Mouse (Mus musculus) hindbrain, embryonic 11.5 days (tissue): ENCODE measurements around the gene Ahcyl2. TPM values are rescaled to one million over a fixed set of nuclear protein-coding genes. Genes with fewer than 3 reads are reported as not detected.
A peak's percentile ranks its signal among the peaks of the same experiment; 100 is the strongest.
"Not testable (repeated sequence)": the region's sequence is repeated elsewhere in the genome, so short reads cannot be mapped to it uniquely, and the experiment has no call there.

Experiments used
- ATAC-seq: fragments of 200-750 bp; cut with Nextera tagmentation; 2 replicates; pipeline ENCODE4 v1.8.0; 2017; ENCODE audit warnings: mild to moderate bottlenecking, moderate TSS enrichment, moderate library complexity; ENCODE audit not compliant: low FRiP score
- DNase-seq: peaks from one replicate; pipeline ENCODE4 v3.0.0-alpha.2; 2015; ENCODE audit warnings: low spot score
- H3K27ac ChIP-seq: fragments of 300-500 bp; sonication (generic); 2 replicates; pipeline ENCODE4 v1.5.1; 2014; ENCODE audit warnings: mild to moderate bottlenecking, low read depth, low read length
- H3K27me3 ChIP-seq: fragments of 300-500 bp; sonication (generic); 2 replicates; pipeline ENCODE4 v1.6.1; 2014; ENCODE audit warnings: mild to moderate bottlenecking, low read length, moderate library complexity, mixed read lengths; ENCODE audit not compliant: control insufficient read depth, insufficient read depth
- H3K36me3 ChIP-seq: fragments of 300-500 bp; sonication (generic); 2 replicates; pipeline ENCODE4 v1.6.1; 2014; ENCODE audit warnings: mild to moderate bottlenecking, low read length, moderate library complexity, mixed read lengths; ENCODE audit not compliant: control insufficient read depth, insufficient read depth
- H3K4me1 ChIP-seq: fragments of 300-500 bp; sonication (generic); replicated peaks from 2 replicates; pipeline ENCODE4 v1.6.1; 2014; ENCODE audit warnings: low read length, mixed read lengths; ENCODE audit not compliant: control insufficient read depth, insufficient read depth
- H3K4me2 ChIP-seq: fragments of 300-500 bp; sonication (generic); replicated peaks from 2 replicates; pipeline ENCODE4 v1.6.1; 2014; ENCODE audit warnings: mild to moderate bottlenecking, low read depth, low read length
- H3K4me3 ChIP-seq: fragments of 300-500 bp; sonication (generic); 2 replicates; pipeline ENCODE4 v1.5.1; 2014; ENCODE audit warnings: low read depth, low read length
- H3K9ac ChIP-seq: fragments of 300-500 bp; sonication (generic); 2 replicates; pipeline ENCODE4 v1.6.1; 2014; ENCODE audit warnings: low read depth, low read length
- H3K9me3 ChIP-seq: fragments of 300-500 bp; sonication (generic); 2 replicates; pipeline ENCODE4 v1.6.1; 2016; ENCODE audit warnings: low read length; ENCODE audit not compliant: control insufficient read depth
- WGBS: fragments of 180-500 bp; shearing (Covaris S2); extraction: QIAGEN DNeasy Blood & Tissue Kit; methylation state at CpG from one replicate; pipeline ENCODE4 v1.1.7; 2014; 5-methylcytosine and 5-hydroxymethylcytosine counted together
- polyA plus RNA-seq: library from polyadenylated mRNA; unstranded; fragments of >200 nt; fragmentation: Nextera tagmentation; extraction: Ambion mirVana; gene quantifications from 2 replicates; pipeline ENCODE4 v1.2.1, GENCODE M21; 2014

Ahcyl2 gene
- polyA plus RNA-seq, 1 experiment from 2014 or later: 17.4 TPM

DNA sequence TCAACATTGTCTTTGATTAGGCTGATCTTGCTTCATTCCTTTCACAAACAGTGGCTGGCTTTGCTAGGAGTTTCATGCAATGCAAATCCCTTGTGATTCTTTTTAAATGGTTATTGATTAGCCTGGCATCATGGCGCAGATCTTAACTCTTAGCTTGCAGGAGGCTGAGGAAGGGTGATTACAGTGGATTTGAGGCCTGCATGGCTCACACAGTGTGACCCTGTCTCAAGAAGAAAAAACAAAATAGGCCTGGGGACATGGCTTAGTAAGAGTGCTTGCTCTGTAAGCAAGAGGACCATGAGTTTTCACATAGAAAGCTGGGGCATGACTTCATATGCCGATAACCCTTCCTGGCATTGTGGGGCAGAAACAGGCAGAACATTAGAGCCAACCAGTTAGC, 47.8 kb downstream of the Ahcyl2 start:
- H3K4me3 ChIP-seq: no peak overlapping the region
- no peaks in the 10 kb centered on the region for H3K4me1 ChIP-seq
- no peaks in the 10 kb centered on the region for H3K27me3 ChIP-seq
- no peak overlapping the region for H3K9ac ChIP-seq
- no peaks in the 10 kb centered on the region for H3K9me3 ChIP-seq
- WGBS: 93% methylated on average over 2 of the region's 2 CpGs
- H3K27ac ChIP-seq: no peak overlapping the region
- no peaks in the 10 kb centered on the region for H3K36me3 ChIP-seq
- no peak overlapping the region for H3K4me2 ChIP-seq
- DNase-seq (peak; percentile 5), ATAC-seq (no peak)

GRCm38 (mm10) chr6:29816371-29816770, 48.6 kb downstream of the Ahcyl2 start:
- WGBS: 90% methylated on average over 12 of the region's 12 CpGs
- H3K9me3 ChIP-seq: not testable (repeated sequence)

GRCm38 (mm10) chr6:29819309-29819708, 51.5 kb downstream of the Ahcyl2 start:
- no peaks in the 10 kb centered on the region for H3K27me3 ChIP-seq
- no peaks in the 10 kb centered on the region for H3K4me1 ChIP-seq
- H3K4me2 ChIP-seq: no peak overlapping the region
- 40% methylated on average over 3 of the region's 3 CpGs for WGBS
- H3K27ac ChIP-seq: no peak overlapping the region
- no peak for DNase-seq
- no peaks in the 10 kb centered on the region for H3K9me3 ChIP-seq
- no peak for ATAC-seq
- H3K36me3 ChIP-seq: no peaks in the 10 kb centered on the region
- no peak overlapping the region for H3K4me3 ChIP-seq
- no peak overlapping the region for H3K9ac ChIP-seq

More at GRCm38 (mm10) chr6:29816371-29816770, 48.6 kb downstream of the Ahcyl2 start:
- not testable (repeated sequence) for H3K27me3 ChIP-seq, H3K4me2 ChIP-seq, H3K4me1 ChIP-seq, H3K36me3 ChIP-seq, H3K27ac ChIP-seq, H3K4me3 ChIP-seq, H3K9ac ChIP-seq, ATAC-seq, DNase-seq

DNA sequence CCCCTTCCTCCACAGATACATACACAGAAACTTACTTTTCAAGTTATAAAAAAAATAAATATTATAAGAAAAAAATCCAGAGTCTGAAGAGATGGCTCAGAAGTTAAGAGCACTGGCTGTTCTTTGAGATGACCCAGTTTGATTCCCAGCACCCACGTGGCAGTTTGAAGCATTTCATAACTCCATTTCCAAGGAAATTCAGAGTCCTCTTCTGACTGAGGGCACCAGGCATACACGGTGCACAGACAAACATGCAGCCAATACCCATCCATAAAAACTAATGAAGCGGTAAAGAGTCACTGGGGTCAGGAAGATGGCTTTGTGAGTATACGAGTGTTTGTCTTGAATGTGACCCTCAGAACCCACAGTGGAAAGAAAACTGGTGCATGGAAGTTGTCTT, 52.5 kb downstream of the Ahcyl2 start:
- H3K4me2 ChIP-seq: no peak overlapping the region
- H3K4me3 ChIP-seq: no peak overlapping the region
- H3K9me3 ChIP-seq: no peaks in the 10 kb centered on the region
- H3K36me3 ChIP-seq: no peaks in the 10 kb centered on the region
- H3K27ac ChIP-seq: no peak overlapping the region
- H3K27me3 ChIP-seq: no peaks in the 10 kb centered on the region
- no peak overlapping the region for H3K9ac ChIP-seq
- no peaks in the 10 kb centered on the region for H3K4me1 ChIP-seq
- DNase-seq (no peak), ATAC-seq (no peak)
- WGBS: 59% methylated on average over 4 of the region's 4 CpGs

- Histone ChIP-seq H3K9ac (no peak overlapping the region), H3K36me3 (no peaks in the 10 kb centered on the region), H3K9me3 (no peaks in the 10 kb centered on the region), H3K4me3 (no peak overlapping the region), H3K27me3 (no peaks in the 10 kb centered on the region), H3K4me2 (no peak overlapping the region), H3K27ac (no peak overlapping the region), H3K4me1 (no peaks in the 10 kb centered on the region)
- DNase-seq (no peak), ATAC-seq (no peak)
- WGBS: 90% methylated on average over 3 of the region's 3 CpGs
These were observed 53.1 kb downstream of the Ahcyl2 start for GRCm38 (mm10) chr6:29820926-29821325.

DNA sequence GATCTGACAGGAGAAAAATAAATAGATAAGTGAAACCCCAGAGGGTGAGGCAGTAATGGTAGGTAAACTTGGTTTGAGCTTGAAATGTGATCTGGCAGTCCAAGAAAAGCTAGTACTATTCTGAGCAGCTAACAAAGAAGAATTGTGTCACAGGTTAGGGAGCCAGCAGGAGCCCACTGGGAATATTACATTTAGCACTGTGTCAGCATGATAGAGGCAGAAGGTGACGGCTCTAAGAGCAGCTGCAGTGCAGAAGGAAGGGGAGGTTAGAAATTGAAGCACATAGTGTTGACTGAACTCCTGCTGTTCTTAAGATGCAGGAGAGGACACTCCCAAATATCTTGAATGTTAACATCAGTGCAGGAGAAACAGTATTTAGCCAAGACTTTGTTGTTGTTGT, 54.0 kb downstream of the Ahcyl2 start:
- H3K27ac ChIP-seq: no peak overlapping the region
- 56% methylated on average over 1 of the region's 1 CpGs for WGBS
- no peaks in the 10 kb centered on the region for H3K4me1 ChIP-seq
- no peaks in the 10 kb centered on the region for H3K27me3 ChIP-seq
- no peak overlapping the region for H3K9ac ChIP-seq
- no peaks in the 10 kb centered on the region for H3K36me3 ChIP-seq
- no peak overlapping the region for H3K4me2 ChIP-seq
- no peak overlapping the region for H3K4me3 ChIP-seq
- DNase-seq (no peak), ATAC-seq (no peak)
- no peaks in the 10 kb centered on the region for H3K9me3 ChIP-seq

DNA sequence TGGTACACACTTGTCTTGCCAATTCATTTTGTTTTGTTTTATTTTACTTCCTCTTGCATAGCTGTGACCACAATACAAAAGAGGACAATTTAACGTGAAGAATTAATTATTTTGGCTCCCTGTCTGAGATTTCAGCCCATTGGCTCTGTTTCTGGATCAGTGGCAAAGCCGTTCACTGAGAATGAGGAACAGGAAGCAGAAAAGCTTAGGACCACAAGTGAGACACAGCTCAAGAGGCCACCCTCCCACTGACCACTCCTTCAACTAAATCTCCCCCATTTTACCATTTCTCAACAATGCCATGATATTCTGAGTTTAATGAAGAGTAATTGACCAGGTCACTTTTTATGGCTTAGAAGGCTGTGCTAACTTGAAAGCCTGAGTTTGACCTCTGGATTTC, 57.5 kb downstream of the Ahcyl2 start:
- H3K4me2 ChIP-seq: no peak overlapping the region
- ATAC-seq: no peak
- no peak overlapping the region for H3K4me3 ChIP-seq
- DNase-seq: no peak
- no peaks in the 10 kb centered on the region for H3K27me3 ChIP-seq
- 80% methylated on average over 2 of the region's 2 CpGs for WGBS
- no peaks in the 10 kb centered on the region for H3K36me3 ChIP-seq
- no peaks in the 10 kb centered on the region for H3K4me1 ChIP-seq
- no peak overlapping the region for H3K27ac ChIP-seq
- no peaks in the 10 kb centered on the region for H3K9me3 ChIP-seq
- H3K9ac ChIP-seq: no peak overlapping the region

- Histone ChIP-seq H3K9ac (no peak overlapping the region), H3K36me3 (no peaks in the 10 kb centered on the region), H3K27ac (no peak overlapping the region), H3K27me3 (no peaks in the 10 kb centered on the region), H3K9me3 (no peaks in the 10 kb centered on the region), H3K4me3 (no peak overlapping the region), H3K4me2 (no peak overlapping the region), H3K4me1 (no peaks in the 10 kb centered on the region)
- WGBS: 87% methylated on average over 5 of the region's 5 CpGs
- ATAC-seq (no peak), DNase-seq (no peak)
These were observed 59.8 kb downstream of the Ahcyl2 start for GRCm38 (mm10) chr6:29827291-29828242.
